Mouse (Mus musculus) brain, embryonic 14.5 days (tissue): Measurements from ENCODE around the gene Tmem151b.

Source experiments
- CTCF ChIP-seq: fragments of 200-500 bp; IDR thresholded peaks from 2 replicates; pipeline ENCODE4 v1.5.1; 2012; ENCODE audit warnings: inconsistent platforms, mild to moderate bottlenecking, moderate library complexity, borderline replicate concordance; ENCODE audit not compliant: insufficient read depth, insufficient read length; ENCODE audit errors: extremely low read depth
- POLR2A ChIP-seq: fragments of 200-500 bp; IDR thresholded peaks from 2 replicates; pipeline ENCODE4 v1.6.1; 2012; ENCODE audit warnings: mild to moderate bottlenecking, inconsistent platforms, borderline replicate concordance; ENCODE audit not compliant: poor library complexity, insufficient read depth, insufficient read length, severe bottlenecking; ENCODE audit errors: extremely low read depth

- TF ChIP-seq POLR2A (no peak), CTCF (no peak)
These were observed 6.4 kb downstream of the Tmem151b start for GRCm38 (mm10) chr17:45543115-45543514.
